Mouse (Mus musculus): ENCODE measurements around the gene Jazf1.

GRCm38 (mm10) chr6:52929358-52929757 is 139.1 kb downstream of the Jazf1 start:
- TF ChIP-seq GATA1 (IDR thresholded peaks at IDR 0.05; ENCODE audit: borderline replicate concordance, low read length) (no peak), FLI1 (IDR thresholded peaks at IDR 0.05; ENCODE audit: low read length) (no peak)

Data from megakaryocyte, embryonic 14.5 days (primary cell).